Mouse (Mus musculus) kidney, postnatal 14 days (tissue): ENCODE data around the gene Prr14.

Source experiments
- DNase-seq: peaks from one replicate; pipeline ENCODE4 v3.0.0; 2022; ENCODE audit warnings: mixed read lengths

The Prr14 gene

DNA sequence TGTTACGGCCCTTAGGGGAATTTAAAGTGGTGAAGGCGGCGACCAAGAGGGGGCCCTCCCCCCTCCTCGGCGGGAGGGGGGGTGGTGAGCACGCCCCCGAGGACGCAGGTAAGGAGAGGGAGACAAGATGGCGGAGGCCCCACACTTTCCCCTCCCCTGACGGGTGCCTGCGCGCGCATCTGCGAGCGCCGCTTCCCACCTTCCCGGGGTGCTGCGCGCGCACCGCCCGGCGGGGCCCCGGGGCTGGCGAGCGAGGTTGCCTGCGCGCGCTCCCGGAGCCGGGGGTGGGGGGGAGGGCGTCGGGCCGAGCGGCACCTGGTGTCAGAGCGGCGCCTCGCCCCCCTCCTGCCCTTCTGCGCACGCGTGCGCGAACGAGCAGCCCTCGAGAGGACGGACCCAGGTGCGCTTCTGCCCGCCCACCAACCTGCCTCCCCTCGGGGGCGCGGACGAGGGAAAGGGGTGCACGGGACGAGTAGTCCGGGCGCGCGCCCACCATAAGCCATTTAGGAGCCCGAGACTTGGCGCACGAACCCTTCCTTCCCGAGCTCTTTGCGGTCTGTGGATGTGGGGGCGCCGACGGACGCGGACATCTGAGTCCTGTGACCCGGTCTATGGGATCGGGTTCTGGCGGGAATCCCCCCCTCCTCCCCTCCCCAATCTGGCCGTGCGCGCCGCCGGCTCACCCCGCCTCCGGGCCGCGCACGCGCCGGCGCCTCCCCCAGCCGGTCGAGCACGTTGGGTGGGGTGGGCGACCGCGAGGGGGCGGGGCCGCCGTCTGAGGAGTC, 53.0 kb downstream of the Prr14 start:
- peak; percentile 95 for DNase-seq

DNA sequence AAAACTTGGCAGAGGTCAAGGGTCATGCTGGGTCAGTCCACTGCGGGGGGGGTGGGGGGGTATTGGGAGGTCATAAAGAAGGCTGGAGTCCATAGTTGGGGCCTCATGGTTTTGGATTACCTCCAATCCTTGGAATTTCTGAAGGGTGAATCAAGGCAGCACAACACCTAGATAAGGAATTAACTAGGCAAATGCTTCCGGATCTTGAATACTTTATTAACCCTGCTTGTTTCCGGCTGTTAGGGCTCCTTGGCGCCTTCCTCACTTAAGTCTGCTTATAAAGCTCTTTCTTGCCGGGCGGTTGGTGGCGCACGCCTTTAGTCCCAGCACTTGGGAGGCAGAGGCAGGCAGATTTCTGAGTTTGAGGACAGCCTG, 53.6 kb downstream of the Prr14 start:
- DNase-seq = no peak

DNA sequence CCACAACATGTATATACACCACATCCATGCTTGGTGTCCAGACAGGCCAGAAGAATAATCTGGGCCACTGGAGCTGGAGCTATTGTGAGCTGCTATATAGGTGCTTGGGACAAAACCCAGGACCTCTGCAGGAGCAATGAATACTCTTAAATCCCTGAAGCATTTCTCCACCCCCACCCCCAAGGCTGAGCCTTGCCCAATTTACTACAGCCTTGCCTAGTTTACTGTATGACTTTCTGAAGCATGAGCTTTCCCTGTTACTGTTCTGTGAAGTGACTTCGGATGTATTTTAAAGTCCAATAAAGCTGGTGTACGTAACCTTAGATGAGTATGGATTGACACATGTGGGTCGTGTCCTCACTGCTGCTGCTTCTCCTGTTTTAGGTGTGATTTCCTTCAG, 54.4 kb downstream of the Prr14 start:
- no peak for DNase-seq

DNA sequence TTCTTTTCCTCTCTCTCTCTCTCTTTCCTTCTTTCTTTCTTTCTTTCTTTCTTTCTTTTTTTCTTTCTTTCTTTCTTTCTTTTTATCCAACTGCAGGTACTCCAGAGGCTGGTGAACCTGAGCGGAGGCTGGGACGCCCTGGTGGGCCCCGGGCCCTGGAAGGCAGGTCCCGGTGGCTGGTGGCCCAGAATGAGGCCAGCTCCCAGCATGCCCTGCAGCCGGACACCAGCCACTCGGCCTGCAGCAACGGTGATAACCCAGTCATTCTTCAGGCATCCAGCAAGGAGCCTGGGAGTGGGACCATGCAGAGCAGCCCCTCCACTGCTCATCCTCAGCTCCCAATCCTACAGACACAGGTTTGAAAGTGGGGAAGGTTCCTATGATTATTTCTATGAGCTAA, 56.4 kb downstream of the Prr14 start:
- DNase-seq = no peak

DNA sequence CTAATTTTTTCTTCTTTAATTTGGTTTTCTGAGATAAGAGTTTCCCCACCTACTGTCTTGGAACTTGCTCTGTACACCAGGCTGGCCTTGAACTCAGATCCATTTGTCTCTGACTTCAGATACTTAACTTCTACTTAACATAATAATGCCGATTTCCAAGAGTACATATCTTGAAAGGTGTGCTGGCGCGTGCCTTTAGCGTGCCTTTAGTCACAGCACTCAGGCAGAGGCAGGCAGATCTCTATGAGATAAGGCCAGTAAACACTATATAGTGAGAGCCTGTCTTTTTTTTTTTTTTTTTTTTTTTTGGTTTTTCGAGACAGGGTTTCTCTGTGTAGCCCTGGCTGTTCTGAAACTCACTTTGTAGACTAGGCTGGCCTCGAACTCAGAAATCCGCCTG, 56.9 kb downstream of the Prr14 start:
- no peak for DNase-seq

DNA sequence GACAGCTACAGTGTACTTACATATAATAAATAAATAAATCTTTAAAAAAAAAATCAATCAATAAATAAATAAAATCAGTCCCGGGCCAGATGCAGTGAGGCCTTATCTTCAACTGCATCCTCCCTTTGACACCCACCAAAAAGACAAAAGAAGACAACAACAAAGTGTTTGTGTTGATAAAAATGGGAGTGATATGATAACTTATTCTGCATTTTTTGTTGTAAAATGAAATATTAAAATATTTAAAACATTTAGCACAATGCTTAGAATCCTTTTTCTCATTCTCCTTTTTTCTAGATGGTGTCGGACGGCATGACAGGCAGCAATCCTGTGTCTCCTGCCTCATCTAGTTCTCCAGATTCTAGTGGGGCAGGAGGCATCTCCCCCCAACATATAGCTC, 59.9 kb downstream of the Prr14 start, which contains the start of gene Gm42715:
TSS of gene Gm42715 (plus strand) at position 301 of the 400 bp plus-strand sequence.
- DNase-seq = no peak
